Mouse (Mus musculus) spleen, adult 12 weeks (tissue): ENCODE results near the gene Hspbp1.

Experiments
- DNase-seq: peaks from one replicate; pipeline ENCODE4 v3.0.0; 2022; ENCODE audit warnings: low spot score

The Hspbp1 gene

GRCm38 (mm10) chr7:4630198-4630597, 54.7 kb downstream of the Hspbp1 start:
- peak; percentile 59 for DNase-seq

GRCm38 (mm10) chr7:4629586-4629985, 55.3 kb downstream of the Hspbp1 start:
- DNase-seq: no peak

GRCm38 (mm10) chr7:4625928-4626327, 58.9 kb downstream of the Hspbp1 start:
- no peak for DNase-seq

GRCm38 (mm10) chr7:4624343-4624742, 60.5 kb downstream of the Hspbp1 start:
- DNase-seq: no peak

GRCm38 (mm10) chr7:4623544-4624189, 61.2 kb downstream of the Hspbp1 start:
- DNase-seq: peak; percentile 55

GRCm38 (mm10) chr7:4619979-4620378, 64.9 kb downstream of the Hspbp1 start:
- DNase-seq: no peak

- DNase-seq: no peak
Measured at GRCm38 (mm10) chr7:4613740-4614403, 71.0 kb downstream of the Hspbp1 start.

GRCm38 (mm10) chr7:4612956-4613355, 71.9 kb downstream of the Hspbp1 start:
- no peak for DNase-seq

- DNase-seq: no peak
Measured at GRCm38 (mm10) chr7:4612386-4612785, 72.5 kb downstream of the Hspbp1 start.

- DNase-seq: no peak
Measured at GRCm38 (mm10) chr7:4611921-4612341, 72.9 kb downstream of the Hspbp1 start.

GRCm38 (mm10) chr7:4611511-4611910, 73.4 kb downstream of the Hspbp1 start:
- DNase-seq: no peak
